Mouse (Mus musculus) limb, embryonic 10.5 days (tissue): Measurements from ENCODE around the gene Mindy2. TPM values are rescaled to one million over a fixed set of nuclear protein-coding genes. Genes with fewer than 3 reads are reported as not detected.

Experiments used
- DNase-seq: peaks from one replicate; pipeline ENCODE4 v3.0.0-alpha.2; 2017; ENCODE audit warnings: low spot score
- H3K27ac ChIP-seq: fragments of 300-500 bp; sonication (generic); 2 replicates; pipeline ENCODE4 v1.5.1; 2016; ENCODE audit warnings: mild to moderate bottlenecking
- H3K27me3 ChIP-seq: fragments of 300-500 bp; sonication (generic); 2 replicates; pipeline ENCODE4 v1.6.1; 2016; ENCODE audit warnings: low read depth, mild to moderate bottlenecking; ENCODE audit not compliant: poor library complexity, severe bottlenecking
- H3K36me3 ChIP-seq: fragments of 300-500 bp; sonication (generic); 2 replicates; pipeline ENCODE4 v1.6.1; 2016; ENCODE audit warnings: mild to moderate bottlenecking, moderate library complexity
- H3K4me1 ChIP-seq: fragments of 300-500 bp; sonication (generic); 2 replicates; pipeline ENCODE4 v1.6.1; 2016
- H3K4me3 ChIP-seq: fragments of 300-500 bp; sonication (generic); 2 replicates; pipeline ENCODE4 v1.5.1; 2016; ENCODE audit warnings: mild to moderate bottlenecking, moderate library complexity
- H3K9me3 ChIP-seq: fragments of 300-500 bp; sonication (generic); replicated peaks from 2 replicates; pipeline ENCODE4 v1.6.1; 2016; ENCODE audit warnings: mild to moderate bottlenecking
- WGBS: fragments of 180-500 bp; shearing (Covaris S2); methylation state at CpG from one replicate; pipeline ENCODE4 v1.1.7; 2016; 5-methylcytosine and 5-hydroxymethylcytosine counted together
- polyA plus RNA-seq: library from polyadenylated mRNA; unstranded; fragments of >200 nt; fragmentation: Nextera tagmentation; extraction: Ambion mirVana; gene quantifications from 2 replicates; pipeline ENCODE4 v1.2.1, GENCODE M21; 2016

The Mindy2 gene
- polyA plus RNA-seq, result 1.5 and 3.0 TPM in 2 replicates

- Histone ChIP-seq H3K27ac (peak within 1 kb of the TSS; percentile 86), H3K36me3 (no peaks in the 10 kb centered on the region), H3K4me1 (peaks cover 13% of the 10 kb centered on the region), H3K4me3 (peak within 1 kb of the TSS; percentile 74), H3K27me3 (peaks cover 14% of the 10 kb centered on the region; the same call in 1 of the 2 replicates), H3K9me3 (no peaks in the 10 kb centered on the region)
- 2% methylated on average over 63 of the region's 67 CpGs for WGBS
- peak; percentile 98 for DNase-seq
Observed at GRCm38 (mm10) chr9:70657013-70657967, at the start of gene Mindy2. TSS of gene Mindy2 (minus strand) at chr9:70657174.

GRCm38 (mm10) chr9:70706444-70706843, 49.5 kb upstream of the Mindy2 start:
- no peaks in the 10 kb centered on the region for H3K4me1 ChIP-seq
- no peaks in the 10 kb centered on the region for H3K27me3 ChIP-seq
- H3K36me3 ChIP-seq, result peaks cover 17% of the 10 kb centered on the region
- WGBS, result 94% methylated on average over 1 of the region's 1 CpGs
- DNase-seq, result no peak
- H3K4me3 ChIP-seq, result no peak overlapping the region
- H3K9me3 ChIP-seq, result no peaks in the 10 kb centered on the region
- H3K27ac ChIP-seq, result no peak overlapping the region

GRCm38 (mm10) chr9:70703597-70704203, 46.7 kb upstream of the Mindy2 start:
- H3K27me3 ChIP-seq, result no peaks in the 10 kb centered on the region
- H3K4me1 ChIP-seq, result no peaks in the 10 kb centered on the region
- H3K27ac ChIP-seq, result no peak overlapping the region
- peaks cover 17% of the 10 kb centered on the region for H3K36me3 ChIP-seq
- H3K9me3 ChIP-seq, result no peaks in the 10 kb centered on the region
- H3K4me3 ChIP-seq, result no peak overlapping the region
- DNase-seq, result no peak
- 96% methylated on average over 5 of the region's 5 CpGs for WGBS

GRCm38 (mm10) chr9:70698090-70698489, 41.1 kb upstream of the Mindy2 start:
- WGBS, result 77% methylated on average over 1 of the region's 1 CpGs

GRCm38 (mm10) chr9:70695723-70696122, 38.7 kb upstream of the Mindy2 start:
- Histone ChIP-seq H3K36me3 (no peaks in the 10 kb centered on the region), H3K27me3 (no peaks in the 10 kb centered on the region), H3K4me1 (no peaks in the 10 kb centered on the region), H3K4me3 (no peak overlapping the region), H3K27ac (no peak overlapping the region), H3K9me3 (no peaks in the 10 kb centered on the region)
- DNase-seq, result no peak
- WGBS, result 94% methylated on average over 2 of the region's 2 CpGs

More at GRCm38 (mm10) chr9:70698090-70698489, 41.1 kb upstream of the Mindy2 start:
- Histone ChIP-seq H3K4me1 (no peaks in the 10 kb centered on the region), H3K27me3 (no peaks in the 10 kb centered on the region), H3K36me3 (no peaks in the 10 kb centered on the region), H3K27ac (no peak overlapping the region), H3K9me3 (no peaks in the 10 kb centered on the region), H3K4me3 (no peak overlapping the region)
- DNase-seq, result no peak

- Histone ChIP-seq H3K27ac (no peak overlapping the region), H3K4me1 (no peaks in the 10 kb centered on the region), H3K9me3 (no peaks in the 10 kb centered on the region), H3K36me3 (no peaks in the 10 kb centered on the region), H3K27me3 (no peaks in the 10 kb centered on the region), H3K4me3 (no peak overlapping the region)
- WGBS, result 90% methylated on average over 2 of the region's 2 CpGs
- no peak for DNase-seq
Observed at GRCm38 (mm10) chr9:70691772-70692693, 35.1 kb upstream of the Mindy2 start.

GRCm38 (mm10) chr9:70690579-70690978, 33.6 kb upstream of the Mindy2 start:
- no peak overlapping the region for H3K4me3 ChIP-seq
- H3K27me3 ChIP-seq, result no peaks in the 10 kb centered on the region
- H3K9me3 ChIP-seq, result no peaks in the 10 kb centered on the region
- no peak overlapping the region for H3K27ac ChIP-seq
- H3K36me3 ChIP-seq, result no peaks in the 10 kb centered on the region
- no peaks in the 10 kb centered on the region for H3K4me1 ChIP-seq
- no peak for DNase-seq

- H3K9me3 ChIP-seq, result no peaks in the 10 kb centered on the region
- DNase-seq, result no peak
- H3K36me3 ChIP-seq, result no peaks in the 10 kb centered on the region
- H3K27ac ChIP-seq, result no peak overlapping the region
- WGBS, result 82% methylated on average over 3 of the region's 3 CpGs
- no peaks in the 10 kb centered on the region for H3K27me3 ChIP-seq
- no peaks in the 10 kb centered on the region for H3K4me1 ChIP-seq
- H3K4me3 ChIP-seq, result no peak overlapping the region
Observed at GRCm38 (mm10) chr9:70689926-70690325, 33.0 kb upstream of the Mindy2 start.

- DNase-seq, result no peak
- no peak overlapping the region for H3K27ac ChIP-seq
- no peak overlapping the region for H3K4me3 ChIP-seq
- no peaks in the 10 kb centered on the region for H3K36me3 ChIP-seq
- H3K9me3 ChIP-seq, result no peaks in the 10 kb centered on the region
- 79% methylated on average over 2 of the region's 2 CpGs for WGBS
- H3K27me3 ChIP-seq, result no peaks in the 10 kb centered on the region
- H3K4me1 ChIP-seq, result no peaks in the 10 kb centered on the region
Observed at GRCm38 (mm10) chr9:70688301-70688968, 31.5 kb upstream of the Mindy2 start.

- H3K4me3 ChIP-seq, result no peak overlapping the region
- no peaks in the 10 kb centered on the region for H3K9me3 ChIP-seq
- H3K4me1 ChIP-seq, result peaks cover 20% of the 10 kb centered on the region
- no peaks in the 10 kb centered on the region for H3K36me3 ChIP-seq
- WGBS, result 91% methylated on average over 1 of the region's 1 CpGs
- no peak for DNase-seq
- H3K27me3 ChIP-seq, result no peaks in the 10 kb centered on the region
- no peak overlapping the region for H3K27ac ChIP-seq
Observed at GRCm38 (mm10) chr9:70682202-70682601, 25.2 kb upstream of the Mindy2 start.

GRCm38 (mm10) chr9:70679132-70680091, 22.4 kb upstream of the Mindy2 start:
- WGBS, result under 1% methylated on average over 98 of the region's 103 CpGs

More at GRCm38 (mm10) chr9:70679132-70680091, 22.4 kb upstream of the Mindy2 start:
- no peaks in the 10 kb centered on the region for H3K27me3 ChIP-seq
- peak overlapping the region; percentile 99 for H3K4me3 ChIP-seq
- DNase-seq, result peak; percentile 79
- H3K36me3 ChIP-seq, result no peaks in the 10 kb centered on the region
- no peaks in the 10 kb centered on the region for H3K9me3 ChIP-seq
- H3K4me1 ChIP-seq, result peaks cover 20% of the 10 kb centered on the region
- H3K27ac ChIP-seq, result peak overlapping the region; percentile 98
